Mouse (Mus musculus) forebrain, embryonic 16.5 days (tissue): ENCODE measurements around the gene Npffr2. TPM values are rescaled to one million over a fixed set of nuclear protein-coding genes. Genes with fewer than 3 reads are reported as not detected.
A peak's percentile ranks its signal among the peaks of the same experiment; 100 is the strongest.

Source experiments
- ATAC-seq: fragments of 200-750 bp; cut with Nextera tagmentation; 2 replicates; pipeline ENCODE4 v1.8.0; 2017; ENCODE audit warnings: mild to moderate bottlenecking, moderate library complexity
- H3K27ac ChIP-seq: fragments of 300-500 bp; sonication (generic); 2 replicates; pipeline ENCODE4 v1.5.1; 2014; ENCODE audit warnings: low read length, control low read depth
- H3K27me3 ChIP-seq: fragments of 300-500 bp; sonication (generic); replicated peaks from 2 replicates; pipeline ENCODE4 v1.6.1; 2014; ENCODE audit warnings: low read length; ENCODE audit not compliant: control insufficient read depth, insufficient read depth
- H3K36me3 ChIP-seq: fragments of 300-500 bp; sonication (generic); 2 replicates; pipeline ENCODE4 v1.6.1; 2014; ENCODE audit not compliant: control insufficient read depth, insufficient read depth
- H3K4me1 ChIP-seq: fragments of 300-500 bp; sonication (generic); replicated peaks from 2 replicates; pipeline ENCODE4 v1.6.1; 2014; ENCODE audit warnings: low read length; ENCODE audit not compliant: control insufficient read depth, insufficient read depth
- H3K4me2 ChIP-seq: fragments of 300-500 bp; sonication (generic); 2 replicates; pipeline ENCODE4 v1.6.1; 2014; ENCODE audit warnings: mild to moderate bottlenecking, low read length, control low read depth
- H3K4me3 ChIP-seq: fragments of 300-500 bp; sonication (generic); replicated peaks from 2 replicates; pipeline ENCODE4 v1.5.1; 2014; ENCODE audit warnings: mild to moderate bottlenecking, low read length, control low read depth
- H3K9ac ChIP-seq: fragments of 300-500 bp; sonication (generic); replicated peaks from 2 replicates; pipeline ENCODE4 v1.6.1; 2014; ENCODE audit warnings: low read depth, low read length, control low read depth
- H3K9me3 ChIP-seq: fragments of 300-500 bp; sonication (generic); 2 replicates; pipeline ENCODE4 v1.6.1; 2016; ENCODE audit warnings: low read length; ENCODE audit not compliant: control insufficient read depth
- WGBS: fragments of 180-500 bp; shearing (Covaris S2); extraction: QIAGEN DNeasy Blood & Tissue Kit; methylation state at CpG from one replicate; pipeline ENCODE4 v1.1.7; 2014; 5-methylcytosine and 5-hydroxymethylcytosine counted together
- polyA plus RNA-seq: library from polyadenylated mRNA; unstranded; fragments of >200 nt; fragmentation: Nextera tagmentation; extraction: Ambion mirVana; gene quantifications from 2 replicates; pipeline ENCODE4 v1.2.1, GENCODE M21; 2015

The Npffr2 gene
- polyA plus RNA-seq, 1 experiment from 2014 or later = not detected

DNA sequence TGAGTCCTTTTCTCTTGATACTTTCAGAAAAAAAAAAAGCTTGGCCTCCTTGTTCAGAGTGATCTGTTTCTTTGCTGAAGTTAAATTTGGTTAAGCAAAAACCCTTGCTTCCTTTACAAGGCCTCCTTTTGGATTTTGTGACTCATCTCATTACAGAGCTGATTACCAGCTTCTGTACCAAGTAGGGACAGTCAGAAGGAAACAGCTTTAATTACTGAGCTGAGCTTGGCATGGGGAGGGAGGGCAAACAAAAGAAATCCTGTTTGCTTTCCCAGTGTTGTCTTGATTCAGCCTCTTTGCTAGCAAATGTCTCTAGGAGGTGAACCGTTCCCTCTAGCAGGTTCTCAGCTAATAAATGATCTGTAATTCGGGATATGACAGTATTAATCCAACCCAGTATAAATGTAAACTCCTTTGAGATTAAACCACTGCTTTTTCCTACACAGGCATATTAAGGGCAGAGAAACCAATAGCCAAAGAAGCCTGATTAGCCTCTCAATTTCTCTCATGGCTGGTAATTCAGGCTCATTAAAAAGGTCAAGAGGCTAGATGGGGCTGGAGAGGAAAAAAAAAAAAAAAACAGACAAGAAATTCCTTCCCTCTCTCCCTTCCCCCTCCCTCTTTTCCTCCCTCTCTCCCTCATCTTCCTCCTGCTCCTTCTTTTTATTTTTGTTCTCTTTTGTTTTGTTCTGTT is 84.2 kb downstream of the Npffr2 start:
- no peak overlapping the region for H3K27ac ChIP-seq
- H3K9me3 ChIP-seq = no peaks in the 10 kb centered on the region
- H3K9ac ChIP-seq = no peak overlapping the region
- no peaks in the 10 kb centered on the region for H3K36me3 ChIP-seq
- H3K4me3 ChIP-seq = no peak overlapping the region
- ATAC-seq = peak; percentile 73
- no peak overlapping the region for H3K4me2 ChIP-seq
- no peaks in the 10 kb centered on the region for H3K27me3 ChIP-seq
- 0 out of 2 replicates have a peak, but pooled peaks cover 2% of the 10 kb centered on the region for H3K4me1 ChIP-seq
- WGBS = 24% methylated on average over 2 of the region's 2 CpGs

DNA sequence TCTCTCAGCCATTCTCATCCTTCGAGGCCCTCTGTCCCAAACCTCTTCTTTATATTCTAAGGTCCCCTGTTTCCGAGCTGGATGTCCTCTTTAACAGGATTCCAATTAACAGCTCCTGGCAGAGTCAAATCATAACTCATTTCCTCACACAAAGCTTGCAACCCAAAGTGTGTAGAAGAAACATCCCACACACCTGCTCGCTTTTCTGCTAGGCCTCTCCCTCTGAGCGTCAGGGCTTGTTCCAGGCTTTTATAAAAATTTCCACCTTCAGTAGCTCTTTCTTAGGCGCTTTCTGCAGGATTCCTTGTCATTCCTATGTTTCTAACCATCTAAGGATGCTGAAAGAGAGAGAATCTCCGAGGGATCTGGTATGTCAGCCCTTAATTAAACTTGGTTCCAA is 85.0 kb downstream of the Npffr2 start:
- 0 out of 2 replicates have a peak, but pooled peaks cover 2% of the 10 kb centered on the region for H3K4me1 ChIP-seq
- WGBS = 45% methylated on average over 6 of the region's 6 CpGs
- H3K4me2 ChIP-seq = no peak overlapping the region
- no peak overlapping the region for H3K4me3 ChIP-seq
- no peak overlapping the region for H3K27ac ChIP-seq
- no peaks in the 10 kb centered on the region for H3K36me3 ChIP-seq
- H3K27me3 ChIP-seq = no peaks in the 10 kb centered on the region
- no peak overlapping the region for H3K9ac ChIP-seq
- no peak for ATAC-seq
- H3K9me3 ChIP-seq = no peaks in the 10 kb centered on the region

- no peak overlapping the region for H3K4me2 ChIP-seq
- no peaks in the 10 kb centered on the region for H3K4me1 ChIP-seq
- H3K36me3 ChIP-seq = no peaks in the 10 kb centered on the region
- H3K27ac ChIP-seq = no peak overlapping the region
- H3K27me3 ChIP-seq = no peaks in the 10 kb centered on the region
- WGBS = 51% methylated on average over 1 of the region's 1 CpGs
- peak; percentile 93 for ATAC-seq
- H3K4me3 ChIP-seq = no peak overlapping the region
- H3K9ac ChIP-seq = no peak overlapping the region
- no peaks in the 10 kb centered on the region for H3K9me3 ChIP-seq
Observed at GRCm38 (mm10) chr5:89631599-89631998, 104.4 kb downstream of the Npffr2 start.

Other genes with a start within 250 kb of the Npffr2 start
- not detected in 2 replicates for gene Gc, start 69.5 kb upstream of the Npffr2 start, polyA plus RNA-seq